Mouse (Mus musculus) layer of hippocampus, postnatal 14 days (tissue): ENCODE measurements around the gene Prr15l. TPM values are rescaled to one million over a fixed set of nuclear protein-coding genes. Genes with fewer than 3 reads are reported as not detected.

Source experiments
- DNase-seq, 2 experiments: peaks; one replicate each; pipeline ENCODE4 v3.0.0; 2021 to 2022; ENCODE audit warnings: low spot score in 2 of 2, mixed read lengths in 1 of 2
- long read RNA-seq, 2 experiments: library from polyadenylated mRNA; stranded (forward); transcript quantifications; one replicate each; pipeline ENCODE4 v2.0.0; 2021
- total RNA-seq, 2 experiments: library from RNA; stranded (reverse); gene quantifications; 2 replicates each; pipeline ENCODE4 v1.2.3; 2021

The Prr15l gene
- total RNA-seq, result not detected
- long read RNA-seq, experiment 1, result 0 reads
- long read RNA-seq, experiment 2, result 0 reads

- no peak for DNase-seq
These were observed at the start of gene Prr15l for GRCm38 (mm10) chr11:96928088-96928487. Gene Prr15l, plus strand, starts transcription at chr11:96928104.

GRCm38 (mm10) chr11:96878715-96879114, 49.2 kb upstream of the Prr15l start:
- DNase-seq, result no peak

- no peak for DNase-seq
These were observed 48.5 kb upstream of the Prr15l start for GRCm38 (mm10) chr11:96879359-96879758.

GRCm38 (mm10) chr11:96880296-96880695, 47.6 kb upstream of the Prr15l start:
- no peak for DNase-seq

GRCm38 (mm10) chr11:96885901-96886340, 42.0 kb upstream of the Prr15l start:
- DNase-seq, result peak in 1 of 2 experiments; percentile 43

GRCm38 (mm10) chr11:96886942-96887546, 40.9 kb upstream of the Prr15l start:
- DNase-seq, result no peak

- no peak for DNase-seq
These were observed 35.9 kb upstream of the Prr15l start for GRCm38 (mm10) chr11:96891784-96892527.

GRCm38 (mm10) chr11:96893203-96893842, 34.6 kb upstream of the Prr15l start:
- DNase-seq, result no peak

- DNase-seq, result no peak
These were observed 32.0 kb upstream of the Prr15l start for GRCm38 (mm10) chr11:96895886-96896285.

- no peak for DNase-seq
These were observed 28.2 kb upstream of the Prr15l start for GRCm38 (mm10) chr11:96899449-96900306.

GRCm38 (mm10) chr11:96901332-96901731, 26.6 kb upstream of the Prr15l start:
- DNase-seq, result no peak

GRCm38 (mm10) chr11:96902639-96903635, 25.0 kb upstream of the Prr15l start:
- peak; percentile 28 to 52 for DNase-seq

GRCm38 (mm10) chr11:96906431-96907161, 21.3 kb upstream of the Prr15l start:
- no peak for DNase-seq

- no peak for DNase-seq
These were observed 19.3 kb upstream of the Prr15l start for GRCm38 (mm10) chr11:96908594-96908993.

GRCm38 (mm10) chr11:96910003-96910402, 17.9 kb upstream of the Prr15l start:
- DNase-seq, result peak; percentile 81 to 87

GRCm38 (mm10) chr11:96912682-96913081, 15.2 kb upstream of the Prr15l start:
- DNase-seq, result no peak

GRCm38 (mm10) chr11:96916044-96916884, 11.6 kb upstream of the Prr15l start, which contains the start of gene Cdk5rap3:
Gene Cdk5rap3, minus strand, starts transcription at chr11:96916496.
- DNase-seq, result peak; percentile 100

GRCm38 (mm10) chr11:96916885-96917396, 11.0 kb upstream of the Prr15l start:
- no peak for DNase-seq
